Mouse (Mus musculus) spleen, adult 12 weeks (tissue): Measurements from ENCODE around the gene Cntnap3.
"Not testable (repeated sequence)": the region's sequence is repeated elsewhere in the genome, so short reads cannot be mapped to it uniquely, and the experiment has no call there.

Experiments
- DNase-seq: peaks from one replicate; pipeline ENCODE4 v3.0.0; 2022; ENCODE audit warnings: low spot score

Cntnap3 gene

GRCm38 (mm10) chr13:64903585-64904208 lies at the start of gene Cntnap3:
Cntnap3 (minus strand) TSS chr13:64903955.
- DNase-seq, result no peak

DNA sequence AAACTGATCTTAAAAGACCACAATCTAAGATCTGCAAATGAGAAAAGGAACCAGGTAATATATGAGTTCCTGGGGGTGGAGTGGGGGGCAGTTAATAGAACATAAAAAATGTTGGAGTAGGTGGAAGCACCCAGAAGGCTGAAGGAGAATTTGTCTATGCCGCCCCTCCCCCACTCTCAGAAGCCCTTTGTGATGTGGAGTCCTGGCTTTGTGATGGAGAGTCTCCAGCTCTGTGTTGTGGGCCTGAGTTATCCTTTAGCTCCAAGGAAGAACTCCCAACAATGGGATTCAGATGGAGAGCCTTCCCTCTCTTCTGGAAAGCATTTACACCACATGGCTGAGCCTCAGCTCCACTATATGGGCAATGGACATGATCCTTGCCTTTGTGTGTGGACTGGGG lies 13.4 kb upstream of the Cntnap3 start, which contains the start of gene Spata31:
TSS of gene Spata31 (plus strand) at position 216 of the 400 bp plus-strand sequence.
- DNase-seq, result no peak

GRCm38 (mm10) chr13:64903132-64903531 lies 623 bp downstream of the Cntnap3 start:
- DNase-seq, result no peak

- no peak for DNase-seq
Observed at GRCm38 (mm10) chr13:64865397-64865796, 38.4 kb downstream of the Cntnap3 start.

DNA sequence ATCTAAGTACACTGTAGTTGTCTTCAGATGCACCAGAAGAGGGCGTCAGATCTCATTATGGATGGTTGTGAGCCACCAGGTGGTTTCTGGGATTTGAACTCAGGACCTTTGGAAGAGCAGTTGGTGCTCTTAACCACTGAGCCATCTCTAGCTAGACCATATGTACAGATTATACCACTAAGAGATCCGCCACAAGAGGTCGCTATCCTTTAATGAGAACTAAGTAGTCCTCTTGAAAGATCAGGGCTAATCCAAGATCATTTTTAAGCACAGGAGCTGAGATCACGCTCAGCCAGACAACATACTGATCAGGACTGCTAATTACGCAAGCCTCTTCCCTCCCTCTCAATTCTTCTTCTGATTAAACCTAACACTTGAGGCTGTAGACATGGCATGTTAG lies 78.9 kb downstream of the Cntnap3 start:
- DNase-seq, result not testable (repeated sequence)

- DNase-seq, result no peak
Observed at GRCm38 (mm10) chr13:64745383-64745782, 158.4 kb downstream of the Cntnap3 start.

DNA sequence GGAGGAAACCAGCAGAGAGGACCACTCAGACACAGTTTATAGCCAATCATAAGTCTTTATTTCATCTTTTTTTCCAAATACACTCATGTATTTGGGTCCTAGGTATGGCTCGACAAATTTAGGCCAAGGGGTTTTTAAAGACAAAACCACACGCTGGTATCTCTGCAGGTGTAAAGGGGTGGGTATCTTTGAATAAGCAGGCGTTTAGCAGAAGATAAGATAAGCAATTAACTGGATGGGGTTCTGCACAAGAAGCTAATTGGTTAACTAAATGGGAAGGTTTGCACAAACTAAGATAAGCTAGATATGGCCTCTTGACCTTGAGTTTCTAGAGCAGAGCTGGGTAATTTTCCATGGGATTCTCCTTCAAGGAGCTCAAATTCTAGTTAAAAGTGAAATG lies 171.5 kb downstream of the Cntnap3 start:
- DNase-seq, result no peak

DNA sequence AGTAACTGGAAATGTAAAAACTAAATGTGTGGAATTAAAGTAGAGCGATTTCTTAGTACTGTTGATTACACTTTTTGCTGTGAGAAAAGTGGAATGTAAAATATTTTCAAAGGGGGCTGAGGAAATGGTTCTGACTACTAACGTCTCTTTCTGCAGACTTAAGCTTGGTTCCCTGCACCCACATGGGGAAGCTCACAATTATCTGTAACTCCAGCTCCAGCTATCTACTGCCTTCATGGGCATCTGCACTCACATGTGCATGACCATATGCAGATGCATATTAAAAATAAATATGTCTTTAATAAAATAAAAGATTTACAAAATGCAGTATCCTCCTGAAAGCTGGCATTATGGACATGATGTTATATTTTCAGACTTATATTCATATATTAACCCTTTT lies 187.0 kb downstream of the Cntnap3 start:
- DNase-seq, result no peak

DNA sequence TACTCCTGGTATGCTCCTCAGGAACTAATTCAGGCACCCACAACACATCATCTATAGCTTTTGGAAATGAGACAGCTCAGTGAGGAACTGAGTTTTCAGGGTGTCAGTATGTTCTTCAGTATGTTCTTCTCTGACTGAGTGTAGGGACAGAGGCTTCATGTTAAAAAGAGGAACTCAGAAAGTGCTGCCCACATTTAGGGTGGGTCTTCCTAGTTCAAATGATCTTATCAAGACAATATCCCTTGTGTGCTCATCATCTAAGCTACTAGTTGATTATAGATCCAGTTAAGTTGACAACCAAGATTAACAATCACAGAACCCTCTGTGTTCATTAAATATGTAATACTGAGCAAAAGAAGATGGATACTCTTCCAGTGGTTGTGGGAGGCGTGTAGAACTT lies 211.3 kb downstream of the Cntnap3 start:
- DNase-seq, result no peak
